Mouse (Mus musculus): ENCODE data around the gene Ranbp3.

Gene Ranbp3

GRCm38 (mm10) chr17:56673647-56674416, 738 bp downstream of the Ranbp3 start:
- peak; percentile 38 for DNase-seq (ENCODE audit: low spot score)

- DNase-seq (ENCODE audit: low spot score), result peak; percentile 49
Observed at GRCm38 (mm10) chr17:56681791-56682190, 8.7 kb downstream of the Ranbp3 start.

GRCm38 (mm10) chr17:56682880-56683279, 9.8 kb downstream of the Ranbp3 start:
- no peak for DNase-seq (ENCODE audit: low spot score)

- DNase-seq (ENCODE audit: low spot score), result peak; percentile 41
Observed at GRCm38 (mm10) chr17:56683546-56684140, 10.5 kb downstream of the Ranbp3 start.

- peak; percentile 51 for DNase-seq (ENCODE audit: low spot score)
Observed at GRCm38 (mm10) chr17:56684649-56685048, 11.6 kb downstream of the Ranbp3 start.

GRCm38 (mm10) chr17:56686801-56687200, 13.7 kb downstream of the Ranbp3 start:
- no peak for DNase-seq (ENCODE audit: low spot score)

GRCm38 (mm10) chr17:56688045-56688444, 15.0 kb downstream of the Ranbp3 start:
- no peak for DNase-seq (ENCODE audit: low spot score)

GRCm38 (mm10) chr17:56688689-56689088, 15.6 kb downstream of the Ranbp3 start:
- no peak for DNase-seq (ENCODE audit: low spot score)

GRCm38 (mm10) chr17:56693395-56693794, 20.3 kb downstream of the Ranbp3 start:
- DNase-seq (ENCODE audit: low spot score), result peak; percentile 89

GRCm38 (mm10) chr17:56693851-56694310, 20.8 kb downstream of the Ranbp3 start:
- DNase-seq (ENCODE audit: low spot score), result peak; percentile 97

- no peak for DNase-seq (ENCODE audit: low spot score)
Observed at GRCm38 (mm10) chr17:56700451-56700850, 27.4 kb downstream of the Ranbp3 start.

- DNase-seq (ENCODE audit: low spot score), result no peak
Observed at GRCm38 (mm10) chr17:56703038-56703437, 29.9 kb downstream of the Ranbp3 start.

- DNase-seq (ENCODE audit: low spot score), result no peak
Observed at GRCm38 (mm10) chr17:56706515-56706914, 33.4 kb downstream of the Ranbp3 start.

- no peak for DNase-seq (ENCODE audit: low spot score)
Observed at GRCm38 (mm10) chr17:56708692-56709091, 35.6 kb downstream of the Ranbp3 start.

- no peak for DNase-seq (ENCODE audit: low spot score)
Observed at GRCm38 (mm10) chr17:56709708-56710107, 36.6 kb downstream of the Ranbp3 start.

- DNase-seq (ENCODE audit: low spot score), result no peak
Observed at GRCm38 (mm10) chr17:56715360-56715759, 42.3 kb downstream of the Ranbp3 start.

GRCm38 (mm10) chr17:56715914-56716654, 43.0 kb downstream of the Ranbp3 start:
- DNase-seq (ENCODE audit: low spot score), result no peak

- peak; percentile 100 for DNase-seq (ENCODE audit: low spot score)
Observed at GRCm38 (mm10) chr17:56716655-56717362, 43.7 kb downstream of the Ranbp3 start.

GRCm38 (mm10) chr17:56717363-56718058, 44.4 kb downstream of the Ranbp3 start, which contains the start of the genes Ndufa11 and Vmac:
Ndufa11 (plus strand) TSS chr17:56717767.
Vmac (minus strand) TSS chr17:56718022.
- peak; percentile 99 for DNase-seq (ENCODE audit: low spot score)

GRCm38 (mm10) chr17:56722441-56722840, 49.3 kb downstream of the Ranbp3 start:
- DNase-seq (ENCODE audit: low spot score), result peak; percentile 60

GRCm38 (mm10) chr17:56723419-56724161, 50.5 kb downstream of the Ranbp3 start:
- no peak for DNase-seq (ENCODE audit: low spot score)
